Mouse (Mus musculus) MEL (cell line): ENCODE measurements at regions not wholly inside any gene's neighbourhood (a gene's known extent, or its start where the extent isn't known, plus 50 kb on each side); places are given as distances from the start of the nearest gene placed in this dataset.

Experiments
- DNase-seq: peaks from one replicate; pipeline ENCODE4 v3.0.0; 2011; ENCODE audit warnings: low read depth, low spot score
- H3K27ac ChIP-seq: 2 replicates; pipeline ENCODE4 v1.5.1; 2012; ENCODE audit warnings: low read depth, mild to moderate bottlenecking, control low read depth, low read length, moderate library complexity; ENCODE audit not compliant: control insufficient read depth
- H3K27me3 ChIP-seq, 2 experiments: fragments of 150-350 bp in 1 of 2; sonication (generic) in 1 of 2; 2 replicates each; pipeline ENCODE4 v1.6.1; 2012; ENCODE audit warnings: low read length in 2 of 2, mild to moderate bottlenecking in 2 of 2, improper control_type of control experiment in 1 of 2, moderate library complexity in 1 of 2; ENCODE audit not compliant: insufficient read depth in 2 of 2, control insufficient read depth in 1 of 2
- H3K36me3 ChIP-seq, 2 experiments: 2 replicates each; pipeline ENCODE4 v1.6.1; 2012 to 2014; ENCODE audit warnings: low read length in 2 of 2, improper control_type of control experiment in 1 of 2, inconsistent platforms in 1 of 2, mild to moderate bottlenecking in 1 of 2; ENCODE audit not compliant: insufficient read depth in 2 of 2, control insufficient read depth in 1 of 2
- H3K4me1 ChIP-seq, 2 experiments: fragments of 150-350 bp in 1 of 2; sonication (generic) in 1 of 2; 2 replicates each; pipeline ENCODE4 v1.6.1; 2012; ENCODE audit warnings: low read length in 2 of 2, improper control_type of control experiment in 1 of 2, mild to moderate bottlenecking in 1 of 2; ENCODE audit not compliant: insufficient read depth in 2 of 2, control insufficient read depth in 1 of 2
- H3K4me3 ChIP-seq, 2 experiments: fragments of 150-350 bp in 1 of 2; sonication (generic) in 1 of 2; 2 replicates each; pipeline ENCODE4 v1.5.1; 2012; ENCODE audit warnings: low read depth in 2 of 2, low read length in 2 of 2, mild to moderate bottlenecking in 2 of 2, moderate library complexity in 2 of 2, control low read depth in 1 of 2, improper control_type of control experiment in 1 of 2; ENCODE audit not compliant: control insufficient read depth in 1 of 2, insufficient read depth in 1 of 2
- H3K79me2 ChIP-seq: 2 replicates; pipeline ENCODE4 v1.6.1; 2012; ENCODE audit warnings: mild to moderate bottlenecking, low read length, moderate library complexity; ENCODE audit not compliant: control insufficient read depth, poor library complexity, insufficient read depth
- H3K9ac ChIP-seq: 2 replicates; pipeline ENCODE4 v1.6.1; 2012; ENCODE audit warnings: low read depth, mild to moderate bottlenecking, control low read depth, low read length, moderate library complexity; ENCODE audit not compliant: control insufficient read depth, poor library complexity, severe bottlenecking
- H3K9me3 ChIP-seq: fragments of 150-350 bp; sonication (generic); replicated peaks from 2 replicates; pipeline ENCODE4 v1.6.1; 2012; ENCODE audit warnings: mild to moderate bottlenecking, low read length, improper control_type of control experiment, moderate library complexity; ENCODE audit not compliant: insufficient read depth
- CHD1 ChIP-seq: IDR thresholded peaks from 2 replicates; pipeline ENCODE4 v1.6.1; 2012; ENCODE audit warnings: low read depth, mild to moderate bottlenecking, inconsistent platforms, low read length, improper control_type of control experiment
- CHD2 ChIP-seq: IDR thresholded peaks from 2 replicates; pipeline ENCODE4 v1.6.1; 2011; ENCODE audit warnings: low read length, improper control_type of control experiment
- ELF1 ChIP-seq: IDR thresholded peaks from 2 replicates; pipeline ENCODE4 v1.6.1; 2014; ENCODE audit warnings: low read depth, mild to moderate bottlenecking, inconsistent platforms, low read length, improper control_type of control experiment, moderate library complexity
- EP300 ChIP-seq, 2 experiments: IDR thresholded peaks; 2 replicates each; pipeline ENCODE4 v1.6.1; 2011; ENCODE audit warnings: improper control_type of control experiment in 2 of 2, low read length in 2 of 2, low read depth in 1 of 2, mild to moderate bottlenecking in 1 of 2
- GABPA ChIP-seq: IDR thresholded peaks from 2 replicates; pipeline ENCODE4 v1.6.1; 2012; ENCODE audit warnings: low read depth, mild to moderate bottlenecking, inconsistent platforms, low read length, improper control_type of control experiment, moderate library complexity
- MEF2A ChIP-seq: IDR thresholded peaks from 2 replicates; pipeline ENCODE4 v1.6.1; 2014; ENCODE audit warnings: low read depth, mild to moderate bottlenecking, inconsistent platforms, low read length, improper control_type of control experiment; ENCODE audit not compliant: poor library complexity, insufficient replicate concordance, severe bottlenecking; ENCODE audit errors: extremely low read depth
- MXI1 ChIP-seq: IDR thresholded peaks from 2 replicates; pipeline ENCODE4 v1.6.1; 2011; ENCODE audit warnings: mild to moderate bottlenecking, low read depth, low read length, improper control_type of control experiment
- NELFE ChIP-seq: IDR thresholded peaks from 2 replicates; pipeline ENCODE4 v1.6.1; 2011; ENCODE audit warnings: low read depth, low read length, improper control_type of control experiment
- POLR2AphosphoS5 ChIP-seq: IDR thresholded peaks from 2 replicates; pipeline ENCODE4 v1.6.1; 2012; ENCODE audit warnings: low read depth, borderline replicate concordance, mild to moderate bottlenecking, inconsistent platforms, low read length, moderate library complexity, mixed read lengths
- RAD21 ChIP-seq: IDR thresholded peaks from 2 replicates; pipeline ENCODE4 v1.6.1; 2011; ENCODE audit warnings: mild to moderate bottlenecking, low read depth, low read length, improper control_type of control experiment
- RCOR1 ChIP-seq: IDR thresholded peaks from 2 replicates; pipeline ENCODE4 v1.6.1; 2012; ENCODE audit warnings: low read depth, mild to moderate bottlenecking, inconsistent platforms, low read length, improper control_type of control experiment
- SMC3 ChIP-seq: IDR thresholded peaks from 2 replicates; pipeline ENCODE4 v1.6.1; 2011; ENCODE audit warnings: low read depth, low read length, improper control_type of control experiment
- TAL1 ChIP-seq: IDR thresholded peaks from 2 replicates; pipeline ENCODE4 v1.6.1; 2012; ENCODE audit warnings: mild to moderate bottlenecking, inconsistent platforms, low read length, moderate library complexity, mixed read lengths
- TBP ChIP-seq: IDR thresholded peaks from 2 replicates; pipeline ENCODE4 v1.8.0; 2011; ENCODE audit warnings: low read depth, low read length, improper control_type of control experiment
- TCF12 ChIP-seq: IDR thresholded peaks from 2 replicates; pipeline ENCODE4 v1.6.1; 2014; ENCODE audit warnings: low read depth, mild to moderate bottlenecking, inconsistent platforms, low read length, improper control_type of control experiment, moderate library complexity
- UBTF ChIP-seq: IDR thresholded peaks from 2 replicates; pipeline ENCODE4 v1.6.1; 2012; ENCODE audit warnings: low read depth, mild to moderate bottlenecking, inconsistent platforms, low read length, improper control_type of control experiment, moderate library complexity, borderline replicate concordance; ENCODE audit not compliant: insufficient read depth
- USF1 ChIP-seq: IDR thresholded peaks from 2 replicates; pipeline ENCODE4 v1.6.1; 2014; ENCODE audit warnings: low read depth, mild to moderate bottlenecking, inconsistent platforms, low read length, improper control_type of control experiment, moderate library complexity

- no peak overlapping the region for H3K9ac ChIP-seq
- H3K4me3 ChIP-seq = no peak overlapping the region
- no peaks in the 10 kb centered on the region for H3K9me3 ChIP-seq
- H3K27me3 ChIP-seq = no peaks in the 10 kb centered on the region
- no peaks in the 10 kb centered on the region for H3K4me1 ChIP-seq
- no peaks in the 10 kb centered on the region for H3K79me2 ChIP-seq
- H3K27ac ChIP-seq = no peak overlapping the region
- no peaks in the 10 kb centered on the region for H3K36me3 ChIP-seq
- no peak for TF ChIP-seq GABPA
- no peak for DNase-seq
Measured at GRCm38 (mm10) chr9:60948531-60949070, 154.3 kb downstream of the Uaca start.

GRCm38 (mm10) chr9:60950161-60950560, 155.8 kb downstream of the Uaca start:
- Histone ChIP-seq H3K9me3 (no peaks in the 10 kb centered on the region), H3K9ac (no peak overlapping the region), H3K4me1 (no peaks in the 10 kb centered on the region), H3K27me3 (no peaks in the 10 kb centered on the region), H3K4me3 (no peak overlapping the region), H3K79me2 (no peaks in the 10 kb centered on the region), H3K27ac (no peak overlapping the region), H3K36me3 (no peaks in the 10 kb centered on the region)
- TF ChIP-seq CHD2 (no peak), CHD1 (no peak), TAL1 (no peak), EP300 (IDR thresholded peaks at IDR 0.05; ENCODE audit: low read depth in 1 of 2, low read length in 2 of 2) (no peak), SMC3 (no peak), MXI1 (no peak), RCOR1 (no peak), TBP (no peak), USF1 (no peak), POLR2AphosphoS5 (no peak), ELF1 (no peak), MEF2A (no peak), TCF12 (no peak), RAD21 (no peak), UBTF (no peak), NELFE (no peak)
- no peak for DNase-seq
